Mouse (Mus musculus): ENCODE measurements at regions not wholly inside any gene's neighbourhood (a gene's known extent, or its start where the extent isn't known, plus 50 kb on each side); places are given as distances from the start of the nearest gene placed in this dataset.

DNA sequence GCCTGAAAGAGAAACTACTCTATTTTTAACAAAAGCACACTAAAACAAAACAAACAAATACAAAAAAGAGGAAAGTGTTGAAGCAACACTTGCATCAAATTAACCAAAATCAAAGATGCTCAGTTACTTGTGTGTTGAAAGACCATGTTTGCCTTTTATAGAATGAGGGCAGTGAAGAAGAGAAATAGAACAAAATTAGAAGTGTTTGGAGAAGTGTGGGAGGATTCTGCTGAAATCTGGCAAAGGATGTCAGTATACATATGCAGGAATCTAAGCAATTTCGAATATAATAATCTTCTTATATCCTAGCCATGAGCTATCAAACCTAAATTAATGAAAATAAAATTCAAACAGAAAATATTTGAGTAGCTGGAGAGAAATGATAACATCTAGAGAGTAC is 905.6 kb upstream of the Ctnnd2 start:
- H3K9me3 ChIP-seq (ENCODE audit: control insufficient read depth, insufficient read depth, low read depth, low read length) = no peaks in the 10 kb centered on the region
- no peaks in the 10 kb centered on the region for H3K4me1 ChIP-seq (ENCODE audit: control insufficient read depth in 2 of 2, insufficient read depth in 2 of 2, low read length in 2 of 2, poor library complexity in 1 of 2)
- H3K27ac ChIP-seq (ENCODE audit: insufficient read depth, low read depth, low read length, poor library complexity, severe bottlenecking) = no peak overlapping the region
- no peaks in the 10 kb centered on the region for H3K36me3 ChIP-seq (ENCODE audit: control insufficient read depth, insufficient read depth, low read length, poor library complexity, severe bottlenecking)
- no peak overlapping the region for H3K4me3 ChIP-seq (ENCODE audit: insufficient read depth in 1 of 2, low read depth in 1 of 2, low read length in 2 of 2, poor library complexity in 1 of 2, severe bottlenecking in 1 of 2)
- no peak for DNase-seq (ENCODE audit: low read depth, low spot score)
- in situ Hi-C loops (cut with MboI; ENCODE audit: low sequenced_read_pairs in 2 of 2, unreplicated experiment in 2 of 2) = no loop called here
- H3K9ac ChIP-seq (ENCODE audit: insufficient read depth, low read depth, low read length, poor library complexity, severe bottlenecking) = no peak overlapping the region
- TF ChIP-seq ZC3H11A (IDR thresholded peaks at IDR 0.05; ENCODE audit: borderline replicate concordance, low read depth, low read length) = no peak

DNA sequence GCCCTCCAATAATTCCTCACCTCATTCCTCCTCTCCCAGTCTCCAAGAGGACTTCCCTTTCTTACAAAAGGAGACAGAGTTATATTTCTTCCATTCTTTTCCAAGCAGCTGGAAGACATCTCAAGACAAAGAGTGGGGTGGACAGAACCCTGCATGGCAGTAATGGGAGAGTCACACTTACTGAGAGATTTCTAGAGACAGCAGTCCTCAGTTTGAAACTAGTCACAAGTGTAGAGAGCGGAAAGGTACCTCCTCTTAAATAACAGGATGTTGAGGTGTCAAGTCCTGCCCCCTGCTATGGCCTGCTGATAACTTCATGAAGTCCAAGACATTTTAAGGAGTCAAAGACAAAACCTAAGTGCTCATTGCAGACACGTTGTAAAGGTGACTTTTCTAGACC is 875.9 kb upstream of the Ctnnd2 start:
- Histone ChIP-seq H3K9me3 (ENCODE audit: control insufficient read depth, insufficient read depth, low read depth, low read length) (no peaks in the 10 kb centered on the region), H3K36me3 (ENCODE audit: control insufficient read depth, insufficient read depth, low read length, poor library complexity, severe bottlenecking) (no peaks in the 10 kb centered on the region), H3K4me1 (ENCODE audit: control insufficient read depth in 2 of 2, insufficient read depth in 2 of 2, low read length in 2 of 2, poor library complexity in 1 of 2) (no peaks in the 10 kb centered on the region), H3K27ac (ENCODE audit: insufficient read depth, low read depth, low read length, poor library complexity, severe bottlenecking) (no peak overlapping the region), H3K9ac (ENCODE audit: insufficient read depth, low read depth, low read length, poor library complexity, severe bottlenecking) (no peak overlapping the region), H3K4me3 (ENCODE audit: insufficient read depth in 1 of 2, low read depth in 1 of 2, low read length in 2 of 2, poor library complexity in 1 of 2, severe bottlenecking in 1 of 2) (no peak overlapping the region)
- in situ Hi-C loops (cut with MboI; ENCODE audit: low sequenced_read_pairs in 2 of 2, unreplicated experiment in 2 of 2) = no loop called here
- no peak for TF ChIP-seq HCFC1 (IDR thresholded peaks at IDR 0.05; ENCODE audit: borderline replicate concordance, insufficient read depth, low read length)
- no peak for TF ChIP-seq CHD2 (IDR thresholded peaks at IDR 0.05; ENCODE audit: low read depth, low read length)
- no peak for TF ChIP-seq ZNF384 (IDR thresholded peaks at IDR 0.05; ENCODE audit: low read depth, low read length)
- no peak for TF ChIP-seq ZC3H11A (IDR thresholded peaks at IDR 0.05; ENCODE audit: borderline replicate concordance, low read depth, low read length)
- no peak for TF ChIP-seq MAFK (IDR thresholded peaks at IDR 0.05; ENCODE audit: insufficient read depth, low read depth, low read length)
- no peak for DNase-seq (ENCODE audit: low read depth, low spot score)
